Mouse (Mus musculus) brain, embryonic 14.5 days (tissue): ENCODE data around the gene Olfr969. TPM values are rescaled to one million over a fixed set of nuclear protein-coding genes. Genes with fewer than 3 reads are reported as not detected.
"Not testable (repeated sequence)": the region's sequence is repeated elsewhere in the genome, so short reads cannot be mapped to it uniquely, and the experiment has no call there.

ENCODE experiments used
- DNase-seq: peaks from one replicate; pipeline ENCODE4 v3.0.0-alpha.2; 2011; ENCODE audit warnings: low read depth
- CTCF ChIP-seq: fragments of 200-500 bp; IDR thresholded peaks from 2 replicates; pipeline ENCODE4 v1.5.1; 2012; ENCODE audit warnings: inconsistent platforms, mild to moderate bottlenecking, moderate library complexity, borderline replicate concordance; ENCODE audit not compliant: insufficient read depth, insufficient read length; ENCODE audit errors: extremely low read depth
- POLR2A ChIP-seq: fragments of 200-500 bp; IDR thresholded peaks from 2 replicates; pipeline ENCODE4 v1.6.1; 2012; ENCODE audit warnings: mild to moderate bottlenecking, inconsistent platforms, borderline replicate concordance; ENCODE audit not compliant: poor library complexity, insufficient read depth, insufficient read length, severe bottlenecking; ENCODE audit errors: extremely low read depth
- polyA plus RNA-seq: library from polyadenylated mRNA; depleted of rRNA; stranded (reverse); fragments of >200 nt; gene quantifications from 2 replicates; pipeline ENCODE4 v1.2.3, GENCODE M21; 2012; rRNA removed

Gene Olfr969
- polyA plus RNA-seq = not detected in 2 replicates

GRCm38 (mm10) chr9:39790558-39790957 lies at the start of gene Olfr969:
Gene Olfr969, plus strand, starts transcription at chr9:39790945.
- TF ChIP-seq CTCF (no peak), POLR2A (no peak)
- DNase-seq = no peak

- DNase-seq = no peak
- TF ChIP-seq POLR2A (no peak), CTCF (no peak)
These were observed 44.8 kb upstream of the Olfr969 start, which contains the start of gene Olfr967 for GRCm38 (mm10) chr9:39745949-39746348. Gene Olfr967, plus strand, starts transcription at chr9:39746249.

- no peak for DNase-seq
- TF ChIP-seq POLR2A = no peak
- TF ChIP-seq CTCF = no peak
These were observed 44.3 kb upstream of the Olfr969 start for GRCm38 (mm10) chr9:39746428-39746827.

GRCm38 (mm10) chr9:39783153-39783552 lies 7.6 kb upstream of the Olfr969 start, which contains the start of gene Olfr968:
Gene Olfr968, minus strand, starts transcription at chr9:39783253.
- TF ChIP-seq CTCF (no peak), POLR2A (no peak)

GRCm38 (mm10) chr9:39808560-39808959 lies 17.8 kb downstream of the Olfr969 start, which contains the start of gene Olfr970:
Gene Olfr970, plus strand, starts transcription at chr9:39808860.
- no peak for DNase-seq
- TF ChIP-seq POLR2A (no peak), CTCF (no peak)

More at GRCm38 (mm10) chr9:39783153-39783552, 7.6 kb upstream of the Olfr969 start, which contains the start of gene Olfr968:
- no peak for DNase-seq

GRCm38 (mm10) chr9:39836576-39836975 lies 45.8 kb downstream of the Olfr969 start, which contains the start of gene Olfr971:
Gene Olfr971, plus strand, starts transcription at chr9:39836876.
- DNase-seq = not testable (repeated sequence)

Other genes starting within 250 kb of the Olfr969 start
- gene Olfr958, start 236.9 kb upstream of the Olfr969 start, polyA plus RNA-seq = not detected in 2 replicates
- not detected in 2 replicates for gene Olfr959, start 215.4 kb upstream of the Olfr969 start, polyA plus RNA-seq
- 61.0 and 87.9 TPM in 2 replicates for gene AW551984, start 186.5 kb upstream of the Olfr969 start, polyA plus RNA-seq
- gene Olfr148, start 180.3 kb upstream of the Olfr969 start, polyA plus RNA-seq = not detected in 2 replicates
- gene Olfr960, start 169.6 kb upstream of the Olfr969 start, polyA plus RNA-seq = not detected in 2 replicates
- not detected in 2 replicates for gene Olfr961, start 145.9 kb upstream of the Olfr969 start, polyA plus RNA-seq
- gene Olfr963, start 123.7 kb upstream of the Olfr969 start, polyA plus RNA-seq = not detected in 2 replicates
- not detected in 2 replicates for gene Olfr149, start 83.8 kb upstream of the Olfr969 start, polyA plus RNA-seq
- not detected in 2 replicates for gene Olfr965, start 79.6 kb upstream of the Olfr969 start, polyA plus RNA-seq
- not detected in 2 replicates for gene Olfr150, start 60.0 kb upstream of the Olfr969 start, polyA plus RNA-seq
- not detected in 2 replicates for gene Olfr967, start 44.7 kb upstream of the Olfr969 start, polyA plus RNA-seq
- gene Olfr968, start 7.7 kb upstream of the Olfr969 start, polyA plus RNA-seq = not detected in 2 replicates
- not detected in 2 replicates for gene Olfr970, start 17.9 kb downstream of the Olfr969 start, polyA plus RNA-seq
- gene Olfr971, start 45.9 kb downstream of the Olfr969 start, polyA plus RNA-seq = not detected in 2 replicates
- not detected in 2 replicates for gene Olfr972, start 75.5 kb downstream of the Olfr969 start, polyA plus RNA-seq
- gene Olfr229, start 116.4 kb downstream of the Olfr969 start, polyA plus RNA-seq = not detected in 2 replicates
- not detected in 2 replicates for gene Olfr974, start 146.6 kb downstream of the Olfr969 start, polyA plus RNA-seq
- 0.04 and 0.07 TPM in 2 replicates for gene Olfr975, start 161.1 kb downstream of the Olfr969 start, polyA plus RNA-seq
- not detected in 2 replicates for gene Olfr976, start 170.2 kb downstream of the Olfr969 start, polyA plus RNA-seq
- gene Olfr978, start 201.2 kb downstream of the Olfr969 start, polyA plus RNA-seq = not detected in 2 replicates
- not detected in 2 replicates for gene Olfr979, start 212.5 kb downstream of the Olfr969 start, polyA plus RNA-seq
- gene Olfr980, start 218.6 kb downstream of the Olfr969 start, polyA plus RNA-seq = not detected in 2 replicates
- gene Olfr981, start 230.5 kb downstream of the Olfr969 start, polyA plus RNA-seq = not detected in 2 replicates